Mouse (Mus musculus) testis, adult 10 weeks (tissue): ENCODE results near the gene Ctsl. TPM values are rescaled to one million over a fixed set of nuclear protein-coding genes. Genes with fewer than 3 reads are reported as not detected.

ENCODE experiments used
- polyA plus RNA-seq: library from polyadenylated mRNA; stranded (reverse); fragments of 350-450 nt; fragmentation: Illumina TruSeq; extraction: RNeasy Lipid Tissue Mini Kit (QIAGEN cat#74804); gene quantifications from one replicate; pipeline ENCODE4 v1.2.3, GENCODE M21; 2014; ENCODE audit warnings: low read depth, low replicate concordance

Gene Ctsl
- 391 TPM for polyA plus RNA-seq

GRCm38 (mm10) chr13:64370173-64370940, at the start of gene Ctsl:
TSS of gene Ctsl (minus strand) at chr13:64370890.

GRCm38 (mm10) chr13:64312024-64312915, 58.4 kb downstream of the Ctsl start, which contains the start of gene Aaed1:
TSS of gene Aaed1 (minus strand) at chr13:64312710.

Other genes with a start within 250 kb of the Ctsl start
- 1.4 TPM for gene Slc35d2, start 241.5 kb downstream of the Ctsl start, polyA plus RNA-seq
- gene Zfp367, start 217.7 kb downstream of the Ctsl start, polyA plus RNA-seq: 83.7 TPM
- 85.9 TPM for gene Habp4, start 209.1 kb downstream of the Ctsl start, polyA plus RNA-seq
- gene Cdc14b, start 95.6 kb downstream of the Ctsl start, polyA plus RNA-seq: 186 TPM
- 17.1 TPM for gene Aaed1, start 58.2 kb downstream of the Ctsl start, polyA plus RNA-seq
- 2.4 TPM for gene Cdk20, start 61.4 kb upstream of the Ctsl start, polyA plus RNA-seq
- gene Fam240b, start 126.9 kb upstream of the Ctsl start, polyA plus RNA-seq: not detected